Mouse (Mus musculus) thymus, postnatal 4 days (tissue): ENCODE results near the gene Pip5k1a.
"Not testable (repeated sequence)": the region's sequence is repeated elsewhere in the genome, so short reads cannot be mapped to it uniquely, and the experiment has no call there.

Source experiments
- DNase-seq: peaks from one replicate; pipeline ENCODE4 v3.0.0; 2021

The Pip5k1a gene

GRCm38 (mm10) chr3:95029953-95030352, 76.8 kb downstream of the Pip5k1a start:
- no peak for DNase-seq

GRCm38 (mm10) chr3:95029291-95029827, 77.4 kb downstream of the Pip5k1a start:
- DNase-seq, result not testable (repeated sequence)

GRCm38 (mm10) chr3:95028603-95029002, 78.1 kb downstream of the Pip5k1a start:
- DNase-seq, result no peak

- peak; percentile 68 for DNase-seq
These were observed 79.0 kb downstream of the Pip5k1a start for GRCm38 (mm10) chr3:95027701-95028100.

GRCm38 (mm10) chr3:95027057-95027645, 79.6 kb downstream of the Pip5k1a start:
- DNase-seq, result no peak

- no peak for DNase-seq
These were observed 81.5 kb downstream of the Pip5k1a start for GRCm38 (mm10) chr3:95025202-95025601.

GRCm38 (mm10) chr3:95024551-95024950, 82.2 kb downstream of the Pip5k1a start:
- DNase-seq, result no peak

- DNase-seq, result not testable (repeated sequence)
These were observed 85.8 kb downstream of the Pip5k1a start for GRCm38 (mm10) chr3:95020956-95021355.

- no peak for DNase-seq
These were observed 88.0 kb downstream of the Pip5k1a start for GRCm38 (mm10) chr3:95018741-95019140.

GRCm38 (mm10) chr3:95016532-95017056, 90.1 kb downstream of the Pip5k1a start:
- DNase-seq, result no peak

GRCm38 (mm10) chr3:95015891-95016531, 90.7 kb downstream of the Pip5k1a start:
- DNase-seq, result peak; percentile 91

- peak; percentile 98 for DNase-seq
These were observed 91.3 kb downstream of the Pip5k1a start, which contains the start of gene Zfp687 for GRCm38 (mm10) chr3:95015337-95015872. Zfp687 (minus strand) TSS chr3:95015448.

GRCm38 (mm10) chr3:95014428-95015151, 92.1 kb downstream of the Pip5k1a start:
- DNase-seq, result peak; percentile 66

GRCm38 (mm10) chr3:95013699-95014427, 92.9 kb downstream of the Pip5k1a start:
- DNase-seq, result peak; percentile 33

- DNase-seq, result no peak
These were observed 93.7 kb downstream of the Pip5k1a start for GRCm38 (mm10) chr3:95012982-95013381.

GRCm38 (mm10) chr3:95010396-95010795, 96.3 kb downstream of the Pip5k1a start:
- no peak for DNase-seq
